Comparison of ENCODE assay signal across 1 mouse cellular context in the genomic region with DNA sequence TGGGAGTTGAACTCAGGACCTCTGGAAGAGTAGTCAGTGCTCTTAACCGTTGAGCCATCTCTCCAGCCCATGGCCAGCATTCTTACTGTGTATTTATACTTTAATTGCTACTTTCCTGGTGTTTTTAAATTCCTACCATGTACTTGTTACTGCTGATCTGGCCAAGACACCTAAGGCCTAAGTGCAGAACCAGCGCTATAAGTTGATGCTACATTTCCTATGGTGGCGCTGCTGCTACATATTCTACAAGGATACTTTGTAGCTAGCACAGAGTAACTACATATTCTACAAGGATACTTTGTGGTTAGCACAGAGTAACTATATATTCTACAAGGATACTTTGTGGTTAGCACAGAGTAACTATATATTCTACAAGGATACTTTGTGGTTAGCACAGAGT. TPM values are rescaled to one million over a fixed set of nuclear protein-coding genes. Genes with fewer than 3 reads are reported as not detected.
"Had no signal": no experiment of that assay in that cellular context is flagged by ENCODE, and none has a peak within 500 bp of the region (broad histone marks: within the 10 kb centered on the region; RNA-seq: fewer than 3 reads in every experiment).

No protein-coding gene starts in this region.

RNA-seq across cellular contexts. Expression of a gene that starts 26.7 kb away (rescaled TPM):
- total RNA-seq: neutrophil, adult 5-6 weeks had no signal
